ENCODE assay signal across 9 mouse cellular contexts in the genomic region with DNA sequence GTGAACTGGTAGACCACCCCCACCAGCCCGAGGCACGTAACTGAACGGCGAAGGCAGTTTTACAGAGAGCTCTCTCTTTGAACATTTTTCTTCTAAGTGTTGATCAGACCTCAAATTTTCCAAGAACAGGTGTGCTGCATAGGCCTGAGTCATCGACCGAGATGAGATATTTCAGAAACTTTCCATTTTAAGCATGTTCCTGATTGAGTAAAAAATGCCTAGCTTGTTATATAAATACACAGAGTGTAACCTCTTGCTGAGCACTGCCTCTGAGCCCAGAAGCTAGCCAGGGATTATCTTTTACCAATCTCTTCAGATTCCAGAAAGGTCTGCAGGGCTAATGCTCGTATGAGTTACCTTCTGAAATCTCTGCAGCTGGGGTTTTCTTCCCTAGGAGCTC.
"Had no signal": no experiment of that assay in that cellular context is flagged by ENCODE, and none has a peak within 500 bp of the region (broad histone marks: within the 10 kb centered on the region; RNA-seq: fewer than 3 reads in every experiment).

No protein-coding gene starts in this region.

- H3K4me3 ChIP-seq: limb, embryonic 13.5 days; midbrain, embryonic 12.5 days had no signal

- H3K4me2 ChIP-seq: limb, embryonic 13.5 days; midbrain, embryonic 12.5 days had no signal

- H3K9ac ChIP-seq: limb, embryonic 13.5 days; liver, embryonic 14.5 days; midbrain, embryonic 12.5 days had no signal

- H3K27ac ChIP-seq: limb, embryonic 13.5 days; liver, embryonic 14.5 days; midbrain, embryonic 12.5 days had no signal

- H3K36me3 ChIP-seq: limb, embryonic 13.5 days; midbrain, embryonic 12.5 days had no signal

- H3K9me3 ChIP-seq: limb, embryonic 13.5 days; midbrain, embryonic 12.5 days had no signal

- DNase-seq: kidney, adult 18-20 months; kidney, postnatal 10 days; kidney, postnatal 4 days; left cerebral cortex, postnatal 4 days; lung, adult 18-20 months; right cerebral cortex, postnatal 25 days had no signal
